ENCODE assay signal across 14 mouse cellular contexts in genomic region chr4:95435080-95435479, GRCm38 (mm10).
"Had no signal": no experiment of that assay in that cellular context is flagged by ENCODE, and none has a peak within 500 bp of the region (broad histone marks: within the 10 kb centered on the region; RNA-seq: fewer than 3 reads in every experiment).

No protein-coding gene starts in this region.

- H3K4me2 ChIP-seq: liver, embryonic 13.5 days; neural tube, embryonic 12.5 days; stomach, embryonic 15.5 days had no signal

- H3K4me1 ChIP-seq: liver, embryonic 13.5 days; neural tube, embryonic 12.5 days had no signal

- DNase-seq: kidney, adult 11 months; kidney, postnatal 25 days; layer of hippocampus, postnatal 36 days; liver, embryonic 13.5 days; retina, postnatal 1 day; right cerebral cortex, postnatal 25 days; spleen, adult 18-20 months; thymus, postnatal 25 days had no signal

- H3K36me3 ChIP-seq: liver, embryonic 13.5 days; midbrain, embryonic 10.5 days; neural tube, embryonic 12.5 days; stomach, embryonic 15.5 days had no signal

- H3K9me3 ChIP-seq: liver, embryonic 13.5 days; megakaryocyte, embryonic 14.5 days; midbrain, embryonic 10.5 days; neural tube, embryonic 12.5 days; stomach, embryonic 15.5 days had no signal

- H3K27ac ChIP-seq: left cerebral cortex, adult 2 months; liver, embryonic 13.5 days; midbrain, embryonic 10.5 days; neural tube, embryonic 12.5 days; stomach, embryonic 15.5 days had no signal

- H3K4me3 ChIP-seq: left cerebral cortex, adult 2 months; liver, embryonic 13.5 days; megakaryocyte, embryonic 14.5 days; midbrain, embryonic 10.5 days; neural tube, embryonic 12.5 days; stomach, embryonic 15.5 days had no signal

- H3K9ac ChIP-seq: liver, embryonic 13.5 days; neural tube, embryonic 12.5 days; stomach, embryonic 15.5 days had no signal

- H3K27me3 ChIP-seq: liver, embryonic 13.5 days; megakaryocyte, embryonic 14.5 days; neural tube, embryonic 12.5 days; stomach, embryonic 15.5 days had no signal

- ATAC-seq: hindbrain, embryonic 16.5 days had no signal
